Mouse (Mus musculus) megakaryocyte, embryonic 14.5 days (primary cell): ENCODE measurements at regions not wholly inside any gene's neighbourhood (a gene's known extent, or its start where the extent isn't known, plus 50 kb on each side); places are given as distances from the start of the nearest gene placed in this dataset.

Source experiments
- FLI1 ChIP-seq: IDR thresholded peaks from 2 replicates; pipeline ENCODE4 v1.6.1; 2012; ENCODE audit warnings: low read length, inconsistent platforms, mixed read lengths
- GATA1 ChIP-seq: IDR thresholded peaks from 3 replicates; pipeline ENCODE4 v1.6.1; 2012; ENCODE audit warnings: mixed read lengths, low read length, inconsistent platforms, borderline replicate concordance

DNA sequence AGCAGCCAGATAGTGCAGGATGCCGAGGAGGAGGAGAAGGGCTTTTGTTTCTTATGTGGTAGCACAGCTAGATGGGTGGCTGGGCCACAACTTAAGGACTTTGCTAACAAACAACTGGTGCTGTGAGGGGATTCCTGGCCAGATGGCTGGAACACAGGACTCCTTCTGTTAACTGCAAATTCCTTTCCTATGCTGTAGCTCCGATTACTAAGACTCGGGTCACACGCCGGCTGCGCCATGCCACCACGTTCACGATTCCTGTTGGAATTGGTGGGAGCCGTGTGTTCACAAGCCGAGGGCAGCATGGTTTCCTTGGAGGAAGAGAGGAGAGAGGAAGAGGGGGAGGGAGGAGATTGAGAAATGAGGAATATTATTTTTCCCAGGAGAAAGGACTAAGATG lies 79.9 kb downstream of the Tmx1 start:
- TF ChIP-seq GATA1 (no peak), FLI1 (no peak)
